ENCODE assay signal across 12 mouse cellular contexts in genomic region chr8:117280488-117280887, GRCm38 (mm10). TPM values are rescaled to one million over a fixed set of nuclear protein-coding genes. Genes with fewer than 3 reads are reported as not detected.
A peak's percentile ranks its signal among the peaks of the same experiment; 100 is the strongest.
DNase-seq lines count a peak whose midpoint lies in the region; ATAC-seq and TF ChIP-seq lines count a peak whose summit lies in the region.
"Had no signal": no experiment of that assay in that cellular context is flagged by ENCODE, and none has a peak within 500 bp of the region (broad histone marks: within the 10 kb centered on the region; RNA-seq: fewer than 3 reads in every experiment).

No protein-coding gene starts in this region.

- ATAC-seq in megakaryocyte progenitor cell, adult 5-6 weeks (replicated peaks; ENCODE audit: poor library complexity) = peak; percentile 47
- no peak for ATAC-seq in midbrain, embryonic 15.5 days (replicated peaks)

- H3K4me3 ChIP-seq in heart, adult 2 months = no peak overlapping the region
- H3K4me3 ChIP-seq in midbrain, embryonic 15.5 days = no peak overlapping the region
- H3K4me3 ChIP-seq: heart, embryonic 13.5 days; limb, embryonic 13.5 days had no signal

- peaks cover 18% of the 10 kb centered on the region for H3K4me1 ChIP-seq in heart, adult 2 months (ENCODE audit: control insufficient read depth, insufficient read depth, low read length)
- peaks cover 51% of the 10 kb centered on the region for H3K4me1 ChIP-seq in midbrain, embryonic 15.5 days

- H3K9me3 ChIP-seq in midbrain, embryonic 15.5 days = no peaks in the 10 kb centered on the region
- H3K9me3 ChIP-seq: heart, embryonic 13.5 days; limb, embryonic 13.5 days had no signal

- no peak overlapping the region for H3K4me2 ChIP-seq in midbrain, embryonic 15.5 days
- H3K4me2 ChIP-seq: heart, embryonic 13.5 days; limb, embryonic 13.5 days had no signal

- H3K36me3 ChIP-seq in heart, adult 2 months (ENCODE audit: control insufficient read depth, insufficient read depth, low read length) = no peaks in the 10 kb centered on the region
- H3K36me3 ChIP-seq in midbrain, embryonic 15.5 days (replicated peaks) = no peaks in the 10 kb centered on the region

- WGBS in heart, adult 2 months = 40% methylated on average over 7 of the region's 7 CpGs
- 89% methylated on average over 7 of the region's 7 CpGs for WGBS in midbrain, embryonic 15.5 days

- TF ChIP-seq POLR2A in heart, adult 2 months (IDR thresholded peaks at IDR 0.05; ENCODE audit: insufficient read depth, low read depth, low read length) = no peak

- peak overlapping the region; percentile 8 for H3K27ac ChIP-seq in heart, adult 2 months
- no peak overlapping the region for H3K27ac ChIP-seq in midbrain, embryonic 15.5 days
- H3K27ac ChIP-seq: heart, embryonic 13.5 days; limb, embryonic 13.5 days had no signal

- TF ChIP-seq CTCF in heart, adult 2 months (IDR thresholded peaks at IDR 0.05) = no peak

- DNase-seq in heart, adult 2 months = peak; percentile 60 to 68
- no peak for DNase-seq in heart, postnatal 10 days
- DNase-seq in adrenal gland, postnatal 14 days = peak; percentile 77
- DNase-seq in kidney, postnatal 36 days = peak; percentile 37 to 74
- no peak for DNase-seq in left cerebral cortex, postnatal 36 days (ENCODE audit: low spot score in 2 of 2)
- no peak for DNase-seq in thymus, postnatal 10 days (ENCODE audit: low spot score in 2 of 2)
- DNase-seq: cerebellum, postnatal 10 days; right cerebral cortex, postnatal 14 days had no signal

- H3K79me2 ChIP-seq in heart, adult 2 months (replicated peaks; ENCODE audit: control insufficient read depth, insufficient read depth, low read length) = peaks cover 6% of the 10 kb centered on the region

- H3K27me3 ChIP-seq in heart, adult 2 months (ENCODE audit: control insufficient read depth, insufficient read depth, low read length) = no peaks in the 10 kb centered on the region
- H3K27me3 ChIP-seq in midbrain, embryonic 15.5 days (replicated peaks) = no peaks in the 10 kb centered on the region
- H3K27me3 ChIP-seq: heart, embryonic 13.5 days; limb, embryonic 13.5 days had no signal

- TF ChIP-seq EP300 in heart, adult 2 months (IDR thresholded peaks at IDR 0.05; ENCODE audit: insufficient read depth, low read depth, low read length) = no peak

- no peak overlapping the region for H3K9ac ChIP-seq in heart, adult 2 months (ENCODE audit: low read depth, low read length)
- no peak overlapping the region for H3K9ac ChIP-seq in midbrain, embryonic 15.5 days
- H3K9ac ChIP-seq: heart, embryonic 13.5 days; limb, embryonic 13.5 days had no signal

- intact Hi-C loops in heart, adult 2 months (cut with DNase I) = no loop called here
- intact Hi-C loops in heart, postnatal 10 days (cut with DNase I) = no loop called here
- intact Hi-C loops in left cerebral cortex, postnatal 36 days (cut with DNase I) = no loop called here

RNA-seq across cellular contexts. Expression of gene Cmip, which starts 23.6 kb away (rescaled TPM):
- total RNA-seq in heart, adult 2 months (2021) = 10 to 100 TPM; 20.1 to 20.8 TPM
- polyA plus RNA-seq in heart, adult 2 months (2012; rRNA removed) = 11.8 and 13.6 TPM in 2 replicates
- total RNA-seq in heart, postnatal 10 days (2021) = 10 to 100 TPM; 32.8 to 38.5 TPM
- 94.6 and 96.2 TPM in 2 replicates for total RNA-seq in adrenal gland, postnatal 14 days (2021)
- total RNA-seq in megakaryocyte progenitor cell, adult 5-6 weeks (2015) = 36.5 and 37.5 TPM in 2 replicates
- total RNA-seq in megakaryocyte progenitor cell, adult 5-6 weeks (2017) = 9.5 TPM in 2 replicates
- 100 to 1,000 TPM; 333 to 339 TPM for total RNA-seq in left cerebral cortex, postnatal 36 days (2021)
- 188 and 197 TPM in 2 replicates for polyA plus RNA-seq in midbrain, embryonic 15.5 days (2015; fragmentation: Nextera tagmentation; extraction: Ambion mirVana)

Comparison
In these comparisons a context has a peak if more than half of its experiments do, and no peak if none do; other contexts are left out.
1. DNase-seq: peak in heart, adult 2 months (2 of 2), adrenal gland, postnatal 14 days (single experiment) and kidney, postnatal 36 days (2 of 2); none in heart, postnatal 10 days (0 of 2), left cerebral cortex, postnatal 36 days (0 of 2) and thymus, postnatal 10 days (0 of 2).